Mouse (Mus musculus) heart, adult 2 months (tissue): Measurements from ENCODE around the gene Fam193a. TPM values are rescaled to one million over a fixed set of nuclear protein-coding genes. Genes with fewer than 3 reads are reported as not detected.
A peak's percentile ranks its signal among the peaks of the same experiment; 100 is the strongest.

Source experiments
- DNase-seq, 2 experiments: peaks; one replicate each; pipeline ENCODE4 v3.0.0; 2021
- H3K27ac ChIP-seq: fragments of 200-600 bp; 2 replicates; pipeline ENCODE4 v1.8.1; 2022
- H3K27me3 ChIP-seq: fragments of 200-500 bp; 2 replicates; pipeline ENCODE4 v1.6.1; 2012; ENCODE audit warnings: mild to moderate bottlenecking, low read length, inconsistent platforms, mixed read lengths; ENCODE audit not compliant: control insufficient read depth, insufficient read depth
- H3K36me3 ChIP-seq: fragments of 200-500 bp; 2 replicates; pipeline ENCODE4 v1.6.1; 2012; ENCODE audit warnings: low read length, inconsistent platforms; ENCODE audit not compliant: control insufficient read depth, insufficient read depth
- H3K4me1 ChIP-seq: fragments of 200-500 bp; 2 replicates; pipeline ENCODE4 v1.6.1; 2011; ENCODE audit warnings: low read length; ENCODE audit not compliant: control insufficient read depth, insufficient read depth
- H3K4me3 ChIP-seq: fragments of 200-600 bp; 2 replicates; pipeline ENCODE4 v1.8.1; 2022
- H3K79me2 ChIP-seq: fragments of 200-500 bp; replicated peaks from 2 replicates; pipeline ENCODE4 v1.6.1; 2012; ENCODE audit warnings: mild to moderate bottlenecking, inconsistent platforms, low read length, moderate library complexity, mixed read lengths; ENCODE audit not compliant: control insufficient read depth, insufficient read depth
- H3K9ac ChIP-seq: fragments of 200-500 bp; 2 replicates; pipeline ENCODE4 v1.6.1; 2012; ENCODE audit warnings: low read depth, mild to moderate bottlenecking, control low read depth, inconsistent platforms, low read length, mixed read lengths
- CTCF ChIP-seq: fragments of 200-600 bp; IDR thresholded peaks from 2 replicates; pipeline ENCODE4 v1.8.1; 2022; ENCODE audit warnings: antibody characterized with exemption, mild to moderate bottlenecking, moderate library complexity
- EP300 ChIP-seq: fragments of 200-500 bp; IDR thresholded peaks from 2 replicates; pipeline ENCODE4 v1.6.1; 2011; ENCODE audit warnings: low read depth, low read length, control low read depth; ENCODE audit not compliant: insufficient read depth
- POLR2A ChIP-seq: fragments of 200-500 bp; IDR thresholded peaks from 2 replicates; pipeline ENCODE4 v1.6.1; 2011; ENCODE audit warnings: mild to moderate bottlenecking, low read depth, low read length, control low read depth; ENCODE audit not compliant: insufficient read depth
- WGBS: fragments of 180-500 bp; shearing (Covaris S2); methylation state at CpG from one replicate; pipeline ENCODE4 v1.1.7; 2018; 5-methylcytosine and 5-hydroxymethylcytosine counted together
- intact Hi-C: fragments of 180-260 bp; cut with DNase I; formaldehyde crosslinking; loops from one replicate; pipeline ENCODE4 v1.15.1; 2025
- polyA plus RNA-seq: library from polyadenylated mRNA; depleted of rRNA; stranded (reverse); fragments of >200 nt; gene quantifications from 2 replicates; pipeline ENCODE4 v1.2.3, GENCODE M21; 2012
- total RNA-seq, 2 experiments: library from RNA; stranded (reverse); gene quantifications; 2 replicates each; pipeline ENCODE4 v1.2.3; 2021

Fam193a gene
- total and polyA plus RNA-seq, 3 experiments = 23.6 to 24.7 (median 24.7) TPM

DNA sequence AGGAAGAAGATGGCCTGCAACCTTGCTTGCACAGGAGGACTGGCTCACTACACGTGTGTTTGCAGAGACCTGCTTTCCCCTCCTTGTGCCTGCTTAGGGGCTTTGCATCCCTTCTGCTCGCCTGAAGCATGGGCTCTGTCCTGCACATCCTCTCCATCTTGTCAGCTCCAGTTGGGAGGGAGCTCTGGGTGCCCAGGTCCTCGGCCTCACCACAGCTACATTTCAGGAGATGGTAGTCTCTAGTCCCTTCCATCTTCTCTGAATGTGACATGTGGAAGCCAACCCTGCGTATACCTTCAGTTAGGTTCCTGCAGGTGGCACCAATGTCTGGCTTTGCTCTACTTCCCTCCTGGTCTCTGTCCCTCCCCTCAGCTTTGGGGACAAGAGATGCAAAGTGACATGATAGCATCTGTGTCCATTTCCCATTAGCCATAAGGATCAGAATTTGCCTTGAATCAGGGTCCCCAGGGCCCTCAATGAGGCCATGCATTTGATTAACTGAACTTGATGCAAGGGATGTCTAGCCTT, 154.3 kb downstream of the Fam193a start:
- DNase-seq = no peak
- Histone ChIP-seq H3K4me3 (no peak overlapping the region), H3K27me3 (no peaks in the 10 kb centered on the region), H3K27ac (no peak overlapping the region), H3K36me3 (no peaks in the 10 kb centered on the region), H3K4me1 (no peaks in the 10 kb centered on the region; the same call in 1 of the 2 replicates), H3K9ac (no peak overlapping the region), H3K79me2 (no peaks in the 10 kb centered on the region)
- WGBS = 78% methylated on average over 4 of the region's 4 CpGs
- no peak for TF ChIP-seq POLR2A
- TF ChIP-seq EP300 = no peak
- intact Hi-C loops = no loop called here

DNA sequence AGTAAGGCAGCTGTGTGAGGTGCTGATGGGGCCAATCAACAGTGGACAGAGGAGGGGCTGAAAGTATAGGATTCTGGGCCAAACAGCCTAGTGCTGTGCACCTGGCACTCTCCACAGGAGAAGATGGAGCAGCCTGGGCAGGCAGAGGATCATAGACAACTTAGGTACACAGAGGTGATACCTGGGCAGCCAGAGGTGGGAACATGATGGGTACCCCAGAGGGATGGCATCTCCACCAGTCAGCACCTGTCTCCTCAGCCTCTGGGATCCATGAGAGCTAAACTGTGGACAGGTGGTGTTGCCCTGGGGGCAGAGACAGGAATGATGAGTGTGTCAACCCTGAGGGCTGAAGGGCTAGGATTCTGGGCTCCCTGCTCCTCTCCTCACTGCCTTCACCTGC, 154.8 kb downstream of the Fam193a start:
- no peaks in the 10 kb centered on the region for H3K79me2 ChIP-seq
- H3K27me3 ChIP-seq = no peaks in the 10 kb centered on the region
- H3K27ac ChIP-seq = no peak overlapping the region
- DNase-seq = no peak
- no peaks in the 10 kb centered on the region for H3K36me3 ChIP-seq
- TF ChIP-seq CTCF = no peak
- TF ChIP-seq EP300 = no peak
- TF ChIP-seq POLR2A = no peak
- no peaks in the 10 kb centered on the region; the same call in 1 of the 2 replicates for H3K4me1 ChIP-seq
- intact Hi-C loops = no loop called here
- no peak overlapping the region for H3K9ac ChIP-seq
- no peak overlapping the region for H3K4me3 ChIP-seq

DNA sequence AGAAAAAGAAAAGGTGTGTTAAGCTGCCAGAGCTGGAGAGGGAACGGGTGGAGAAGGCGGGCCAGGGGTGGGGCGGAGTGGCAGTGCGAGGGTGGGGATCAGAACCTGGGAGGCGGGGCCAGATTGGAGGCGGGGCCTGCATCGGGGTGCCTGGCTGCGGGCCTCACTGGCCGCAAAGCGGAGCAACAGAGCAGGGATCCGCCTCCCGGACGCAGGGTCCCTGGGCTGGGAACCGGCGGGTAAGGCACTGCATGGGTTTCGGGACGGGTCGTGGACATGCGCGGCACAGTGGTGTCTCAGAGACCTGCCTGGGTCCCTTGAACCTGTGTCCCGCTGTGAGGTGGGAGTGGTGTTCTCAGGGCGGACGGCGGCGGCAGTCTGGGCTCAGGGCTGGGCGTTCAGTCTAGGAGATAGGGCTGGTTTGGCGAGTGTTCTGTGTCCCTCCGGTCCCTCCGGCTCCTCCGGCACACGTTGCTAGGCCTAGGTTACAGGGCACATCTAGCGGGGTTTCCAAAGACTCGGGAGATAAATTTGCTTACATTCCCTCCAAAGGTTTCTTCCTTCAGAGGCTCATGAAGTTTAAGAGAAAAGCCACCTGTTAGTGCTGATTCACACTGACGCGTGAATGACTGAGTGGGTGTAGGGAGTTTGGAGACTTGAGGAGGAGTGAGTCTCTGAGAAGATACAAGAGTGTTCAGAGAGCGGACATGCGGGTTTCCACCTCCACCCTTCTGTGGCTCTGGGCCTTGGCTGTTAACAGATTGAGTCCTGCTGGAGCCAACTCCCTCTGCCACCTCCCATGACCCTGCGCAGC, 156.1 kb downstream of the Fam193a start, which contains the start of gene Sh3bp2:
TSS of gene Sh3bp2 (plus strand) at position 176 of the 814 bp plus-strand sequence.
- no peaks in the 10 kb centered on the region for H3K36me3 ChIP-seq
- TF ChIP-seq POLR2A = peak; percentile 77
- peak; percentile 40 for TF ChIP-seq CTCF
- TF ChIP-seq EP300 = no peak
- H3K79me2 ChIP-seq = no peaks in the 10 kb centered on the region
- H3K27ac ChIP-seq = peak within 1 kb of the TSS; percentile 71
- H3K27me3 ChIP-seq = no peaks in the 10 kb centered on the region
- peak within 1 kb of the TSS; percentile 58 for H3K4me3 ChIP-seq
- DNase-seq = peak; percentile 97 to 98
- no peaks in the 10 kb centered on the region; the same call in 1 of the 2 replicates for H3K4me1 ChIP-seq
- intact Hi-C loops = no loop called here
- H3K9ac ChIP-seq = peak within 1 kb of the TSS; percentile 53
- 5% methylated on average over 38 of the region's 38 CpGs for WGBS

DNA sequence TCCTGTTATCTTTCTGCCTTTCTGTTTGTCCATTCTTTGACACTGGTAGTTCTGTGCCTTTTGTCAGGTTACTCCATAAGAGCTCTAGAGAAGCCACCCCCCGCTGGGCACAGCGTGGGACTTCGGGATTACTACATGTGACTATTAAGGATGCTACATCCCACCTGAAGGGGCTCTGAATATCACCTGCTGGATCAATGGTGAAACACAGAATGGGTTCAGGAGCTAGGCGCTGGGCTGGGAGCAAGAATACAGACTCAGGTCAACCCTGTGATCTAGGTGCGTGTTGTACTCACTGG, 156.7 kb downstream of the Fam193a start:
- no peak overlapping the region for H3K4me3 ChIP-seq
- intact Hi-C loops = no loop called here
- H3K27ac ChIP-seq = no peak overlapping the region; the same call in 1 of the 2 replicates
- H3K4me1 ChIP-seq = no peaks in the 10 kb centered on the region; the same call in 1 of the 2 replicates
- no peaks in the 10 kb centered on the region for H3K79me2 ChIP-seq
- TF ChIP-seq CTCF (no peak), POLR2A (no peak), EP300 (no peak)
- DNase-seq = no peak
- no peaks in the 10 kb centered on the region for H3K27me3 ChIP-seq
- H3K36me3 ChIP-seq = no peaks in the 10 kb centered on the region
- WGBS = 69% methylated on average over 5 of the region's 5 CpGs
- no peak overlapping the region for H3K9ac ChIP-seq

DNA sequence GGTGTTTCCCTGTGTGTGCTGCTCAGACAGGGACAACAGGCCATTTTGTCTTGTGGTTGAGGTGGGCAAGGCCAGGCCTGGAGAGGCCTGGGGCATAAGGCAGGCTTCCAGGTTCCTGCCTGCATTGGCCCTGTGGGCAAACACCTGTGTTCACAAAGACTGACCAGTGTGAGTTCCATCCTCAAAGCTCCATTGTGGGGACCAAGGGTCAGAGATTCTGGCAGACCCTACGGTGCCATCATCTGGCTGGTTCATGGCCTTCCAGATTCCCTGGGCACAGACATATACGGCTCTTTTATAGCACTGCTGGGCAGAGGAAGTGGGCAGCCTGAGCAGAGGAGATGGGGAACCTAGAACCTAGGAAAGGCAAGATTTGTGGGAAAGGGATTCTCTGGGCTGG, 157.6 kb downstream of the Fam193a start:
- H3K27ac ChIP-seq = no peak overlapping the region
- 88% methylated on average over 2 of the region's 2 CpGs for WGBS
- no peaks in the 10 kb centered on the region; the same call in 1 of the 2 replicates for H3K4me1 ChIP-seq
- intact Hi-C loops = no loop called here
- H3K9ac ChIP-seq = no peak overlapping the region
- H3K79me2 ChIP-seq = no peaks in the 10 kb centered on the region
- TF ChIP-seq EP300 (no peak), POLR2A (no peak), CTCF (no peak)
- no peak for DNase-seq
- H3K36me3 ChIP-seq = no peaks in the 10 kb centered on the region
- no peaks in the 10 kb centered on the region for H3K27me3 ChIP-seq
- H3K4me3 ChIP-seq = no peak overlapping the region

DNA sequence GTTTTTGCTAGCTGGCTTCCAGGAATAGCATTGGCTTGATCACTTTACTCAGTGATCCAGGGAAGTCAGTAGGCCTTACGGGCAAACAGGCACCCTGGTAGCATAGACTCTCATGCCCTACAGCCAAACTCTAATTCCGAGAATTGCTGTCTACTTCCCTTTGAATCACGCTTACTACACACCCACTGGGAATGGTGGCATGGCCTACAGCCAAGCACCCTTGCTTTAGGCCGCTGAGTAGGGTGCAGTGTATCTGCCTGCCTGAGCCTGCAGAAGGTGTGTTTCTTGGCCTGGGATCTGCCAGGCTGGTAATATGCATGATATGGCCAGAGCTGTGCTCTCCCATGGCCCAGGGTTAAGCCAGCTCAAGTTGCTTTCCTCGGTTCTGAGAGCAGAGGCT, 159.0 kb downstream of the Fam193a start:
- Histone ChIP-seq H3K4me3 (no peak overlapping the region), H3K27ac (no peak overlapping the region), H3K4me1 (no peaks in the 10 kb centered on the region; the same call in none of the 2 replicates), H3K36me3 (no peaks in the 10 kb centered on the region), H3K27me3 (no peaks in the 10 kb centered on the region), H3K9ac (no peak overlapping the region), H3K79me2 (no peaks in the 10 kb centered on the region)
- intact Hi-C loops = no loop called here
- TF ChIP-seq EP300 (no peak), POLR2A (no peak), CTCF (no peak)
- 63% methylated on average over 5 of the region's 5 CpGs for WGBS
- no peak for DNase-seq
